Mouse (Mus musculus) midbrain, embryonic 15.5 days (tissue): Measurements from ENCODE around the gene Ins2. TPM values are rescaled to one million over a fixed set of nuclear protein-coding genes. Genes with fewer than 3 reads are reported as not detected.

Experiments
- ATAC-seq: fragments of 200-750 bp; cut with Nextera tagmentation; replicated peaks from 2 replicates; pipeline ENCODE4 v1.8.0; 2017; ENCODE audit warnings: moderate TSS enrichment
- H3K27ac ChIP-seq: fragments of 300-500 bp; sonication (generic); 2 replicates; pipeline ENCODE4 v1.5.1; 2015; ENCODE audit warnings: mild to moderate bottlenecking, inconsistent platforms
- H3K27me3 ChIP-seq: fragments of 300-500 bp; sonication (generic); replicated peaks from 2 replicates; pipeline ENCODE4 v1.6.1; 2015; ENCODE audit warnings: inconsistent platforms
- H3K36me3 ChIP-seq: fragments of 300-500 bp; sonication (generic); replicated peaks from 2 replicates; pipeline ENCODE4 v1.6.1; 2015; ENCODE audit warnings: inconsistent platforms
- H3K4me1 ChIP-seq: fragments of 300-500 bp; sonication (generic); 2 replicates; pipeline ENCODE4 v1.6.1; 2015; ENCODE audit warnings: inconsistent platforms
- H3K4me2 ChIP-seq: fragments of 300-500 bp; sonication (generic); 2 replicates; pipeline ENCODE4 v1.6.1; 2015; ENCODE audit warnings: inconsistent platforms, mild to moderate bottlenecking, moderate library complexity
- H3K4me3 ChIP-seq: fragments of 300-500 bp; sonication (generic); 2 replicates; pipeline ENCODE4 v1.5.1; 2015; ENCODE audit warnings: mild to moderate bottlenecking, inconsistent platforms
- H3K9ac ChIP-seq: fragments of 300-500 bp; sonication (generic); 2 replicates; pipeline ENCODE4 v1.6.1; 2015; ENCODE audit warnings: mild to moderate bottlenecking, inconsistent platforms
- H3K9me3 ChIP-seq: fragments of 300-500 bp; sonication (generic); 2 replicates; pipeline ENCODE4 v1.6.1; 2016; ENCODE audit warnings: inconsistent platforms
- WGBS: fragments of 180-500 bp; shearing (Covaris S2); methylation state at CpG from one replicate; pipeline ENCODE4 v1.1.7; 2015; ENCODE audit warnings: mixed read lengths; 5-methylcytosine and 5-hydroxymethylcytosine counted together
- polyA plus RNA-seq: library from polyadenylated mRNA; unstranded; fragments of >200 nt; fragmentation: Nextera tagmentation; extraction: Ambion mirVana; gene quantifications from 2 replicates; pipeline ENCODE4 v1.2.1, GENCODE M21; 2015

Gene Ins2
- polyA plus RNA-seq, 1 experiment from 2014 or later: 0.40 TPM

DNA sequence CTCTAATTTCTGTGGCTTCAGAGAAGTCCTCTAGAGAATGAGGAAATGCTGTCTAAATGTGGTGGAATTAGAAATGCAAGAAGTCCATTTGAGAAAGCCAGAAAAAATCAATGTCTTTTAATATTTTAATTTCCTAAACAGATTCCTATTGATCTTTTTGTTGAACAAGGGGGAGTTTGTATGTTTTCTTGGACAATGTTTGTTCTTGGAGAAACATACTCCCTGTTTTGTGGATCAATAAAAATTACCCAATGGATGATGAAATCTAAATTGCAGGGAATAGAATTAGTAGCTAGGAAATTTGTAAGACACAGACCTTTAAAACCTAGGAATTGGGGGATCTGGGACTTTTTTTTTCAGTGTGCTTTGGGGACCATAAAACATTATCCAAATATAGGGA lies 81.4 kb downstream of the Ins2 start:
- Histone ChIP-seq H3K9me3 (no peaks in the 10 kb centered on the region), H3K4me2 (no peak overlapping the region), H3K9ac (no peak overlapping the region), H3K4me3 (no peak overlapping the region), H3K27ac (no peak overlapping the region), H3K36me3 (no peaks in the 10 kb centered on the region), H3K4me1 (peaks cover 35% of the 10 kb centered on the region), H3K27me3 (peaks cover 98% of the 10 kb centered on the region)
- no peak for ATAC-seq

DNA sequence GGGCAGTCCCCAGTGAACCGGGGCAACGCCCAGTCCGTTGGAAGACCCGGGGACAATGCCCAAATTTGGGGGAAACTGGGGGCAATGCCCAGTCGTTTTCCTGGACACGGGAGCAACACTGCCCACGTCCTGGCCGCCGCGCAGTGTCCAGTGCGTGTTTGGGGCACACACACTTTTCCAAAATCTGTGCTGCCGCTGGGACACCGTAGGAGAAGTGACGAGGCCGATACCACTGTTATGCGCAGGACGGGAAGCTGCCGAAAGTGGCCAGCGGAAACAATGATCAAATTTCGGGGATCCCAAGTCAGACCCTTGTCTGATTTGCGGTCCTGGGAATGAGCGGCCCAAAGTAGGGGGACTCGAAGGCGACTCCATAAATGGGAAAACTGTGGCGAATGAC lies 82.1 kb downstream of the Ins2 start:
- H3K9me3 ChIP-seq: no peaks in the 10 kb centered on the region
- H3K4me3 ChIP-seq: peak overlapping the region; percentile 19; the same call in 1 of the 2 replicates
- H3K36me3 ChIP-seq: no peaks in the 10 kb centered on the region
- ATAC-seq: no peak
- H3K27ac ChIP-seq: no peak overlapping the region
- H3K4me2 ChIP-seq: peak overlapping the region; percentile 35; the same call in 1 of the 2 replicates
- peaks cover 35% of the 10 kb centered on the region for H3K4me1 ChIP-seq
- 1% methylated on average over 25 of the region's 25 CpGs for WGBS
- no peak overlapping the region for H3K9ac ChIP-seq
- H3K27me3 ChIP-seq: peaks cover 98% of the 10 kb centered on the region

DNA sequence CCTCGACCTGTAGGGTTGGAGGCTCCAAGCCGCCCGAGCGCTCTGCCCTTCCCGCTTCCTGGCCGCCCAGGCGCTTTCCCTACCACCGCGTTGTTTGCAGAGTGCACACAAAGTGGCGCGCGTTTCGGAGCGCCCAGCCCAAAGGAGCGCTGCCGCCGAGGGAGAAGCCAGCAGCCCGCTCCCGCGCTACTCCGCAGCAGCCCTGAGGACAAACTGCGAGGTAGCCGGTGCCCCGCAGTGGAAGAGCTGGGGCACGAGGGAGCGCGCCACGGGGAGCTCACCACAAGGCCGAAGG lies 82.6 kb downstream of the Ins2 start:
- Histone ChIP-seq H3K27me3 (peaks cover 98% of the 10 kb centered on the region), H3K27ac (no peak overlapping the region), H3K4me1 (peaks cover 35% of the 10 kb centered on the region), H3K4me3 (peak overlapping the region; percentile 19; the same call in 1 of the 2 replicates), H3K9me3 (no peaks in the 10 kb centered on the region), H3K36me3 (no peaks in the 10 kb centered on the region), H3K4me2 (peak overlapping the region; percentile 35), H3K9ac (no peak overlapping the region)
- WGBS: under 1% methylated on average over 29 of the region's 29 CpGs
- no peak for ATAC-seq

- no peaks in the 10 kb centered on the region for H3K9me3 ChIP-seq
- H3K9ac ChIP-seq: no peak overlapping the region
- no peak for ATAC-seq
- peak overlapping the region; percentile 26 for H3K4me3 ChIP-seq
- peaks cover 98% of the 10 kb centered on the region for H3K27me3 ChIP-seq
- whole genome bisulfite sequencing: under 1% methylated on average over 41 of the region's 43 CpGs
- H3K36me3 ChIP-seq: no peaks in the 10 kb centered on the region
- no peak overlapping the region for H3K27ac ChIP-seq
- peak overlapping the region; percentile 43 for H3K4me2 ChIP-seq
- H3K4me1 ChIP-seq: peaks cover 35% of the 10 kb centered on the region
These were observed 83.2 kb downstream of the Ins2 start for GRCm38 (mm10) chr7:142659767-142660650.

- Histone ChIP-seq H3K4me2 (peak overlapping the region; percentile 43), H3K4me1 (peaks cover 35% of the 10 kb centered on the region), H3K36me3 (no peaks in the 10 kb centered on the region), H3K4me3 (peak overlapping the region; percentile 26), H3K9ac (no peak overlapping the region), H3K27me3 (peaks cover 98% of the 10 kb centered on the region), H3K27ac (no peak overlapping the region), H3K9me3 (no peaks in the 10 kb centered on the region)
- ATAC-seq: 0 out of 2 replicates have a peak, but pooled peaks have one; percentile 21
- 1% methylated on average over 64 of the region's 70 CpGs for WGBS
These were observed 84.0 kb downstream of the Ins2 start for GRCm38 (mm10) chr7:142659181-142659681.

DNA sequence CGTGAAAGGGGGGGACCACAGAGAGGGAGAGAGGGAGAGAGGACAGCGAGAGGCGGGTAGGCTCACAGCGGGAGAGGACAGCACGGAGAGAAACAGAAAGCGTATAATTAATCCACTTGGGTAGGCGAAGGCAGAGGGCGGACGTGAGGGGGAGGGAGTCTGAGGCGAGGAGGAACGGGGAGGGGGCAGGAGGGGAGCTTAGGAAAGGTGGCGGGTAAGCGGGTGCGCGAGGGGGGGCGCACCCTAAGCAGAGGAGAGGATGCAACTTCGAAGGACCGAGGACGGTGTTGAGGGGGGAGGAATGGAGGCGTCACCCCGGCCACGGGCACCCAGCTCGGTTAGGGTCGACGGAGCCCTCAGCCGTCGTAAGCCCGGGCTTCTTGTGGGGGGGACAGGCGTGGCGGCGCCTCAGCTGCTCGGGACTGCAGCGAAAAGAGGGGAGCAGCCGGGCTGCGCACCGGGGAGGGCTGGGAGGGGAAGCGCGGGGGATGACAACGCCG lies 84.5 kb downstream of the Ins2 start:
- Histone ChIP-seq H3K4me1 (peaks cover 33% of the 10 kb centered on the region), H3K4me3 (peak overlapping the region; percentile 26), H3K36me3 (no peaks in the 10 kb centered on the region), H3K9me3 (no peaks in the 10 kb centered on the region), H3K9ac (no peak overlapping the region), H3K4me2 (peak overlapping the region; percentile 43), H3K27ac (no peak overlapping the region), H3K27me3 (peaks cover 98% of the 10 kb centered on the region)
- 0 out of 2 replicates have a peak, but pooled peaks have one; percentile 19 for ATAC-seq
- under 1% methylated on average over 38 of the region's 40 CpGs for WGBS

- Histone ChIP-seq H3K27me3 (peaks cover 96% of the 10 kb centered on the region), H3K4me3 (peak overlapping the region; percentile 26), H3K27ac (no peak overlapping the region), H3K9me3 (no peaks in the 10 kb centered on the region), H3K4me2 (peak overlapping the region; percentile 43), H3K9ac (no peak overlapping the region), H3K36me3 (no peaks in the 10 kb centered on the region), H3K4me1 (peaks cover 33% of the 10 kb centered on the region)
- WGBS: 1% methylated on average over 34 of the region's 34 CpGs
- no peak for ATAC-seq
These were observed 85.2 kb downstream of the Ins2 start for GRCm38 (mm10) chr7:142657821-142658614.

- Histone ChIP-seq H3K4me1 (peaks cover 33% of the 10 kb centered on the region), H3K4me3 (no peak overlapping the region), H3K9me3 (no peaks in the 10 kb centered on the region), H3K27ac (no peak overlapping the region), H3K36me3 (no peaks in the 10 kb centered on the region), H3K9ac (no peak overlapping the region), H3K4me2 (no peak overlapping the region), H3K27me3 (peaks cover 96% of the 10 kb centered on the region)
- ATAC-seq: no peak
- 7% methylated on average over 7 of the region's 9 CpGs for WGBS
These were observed 85.8 kb downstream of the Ins2 start for GRCm38 (mm10) chr7:142657341-142657791.

DNA sequence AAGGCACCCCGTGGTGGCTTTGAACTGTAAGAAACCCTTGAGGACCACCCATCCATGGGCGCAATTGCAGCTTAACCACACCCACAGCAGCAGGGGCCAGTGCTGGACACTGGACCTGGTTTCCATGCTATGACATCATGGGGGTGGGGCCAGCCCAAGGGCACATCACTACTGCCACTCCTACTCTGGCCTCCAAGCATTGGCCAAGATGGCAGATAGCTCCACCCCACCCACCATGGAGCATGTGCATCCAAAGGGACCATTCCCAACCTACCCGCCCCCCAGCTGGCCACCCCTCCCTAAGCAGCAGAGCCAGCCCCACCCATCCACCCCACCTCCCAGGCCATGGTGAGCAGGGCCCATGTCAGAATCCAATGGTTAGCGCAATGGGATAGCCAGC lies 87.1 kb downstream of the Ins2 start:
- Histone ChIP-seq H3K27ac (no peak overlapping the region), H3K36me3 (no peaks in the 10 kb centered on the region), H3K4me3 (no peak overlapping the region), H3K9ac (no peak overlapping the region), H3K27me3 (peaks cover 86% of the 10 kb centered on the region), H3K9me3 (no peaks in the 10 kb centered on the region), H3K4me2 (no peak overlapping the region), H3K4me1 (peaks cover 33% of the 10 kb centered on the region)
- ATAC-seq: no peak
- 27% methylated on average over 4 of the region's 4 CpGs for WGBS

GRCm38 (mm10) chr7:142655633-142656032 lies 87.5 kb downstream of the Ins2 start:
- peaks cover 29% of the 10 kb centered on the region for H3K4me1 ChIP-seq
- H3K9me3 ChIP-seq: no peaks in the 10 kb centered on the region
- ATAC-seq: no peak
- H3K9ac ChIP-seq: no peak overlapping the region
- H3K4me2 ChIP-seq: no peak overlapping the region
- no peak overlapping the region for H3K27ac ChIP-seq
- no peak overlapping the region for H3K4me3 ChIP-seq
- WGBS: 7% methylated on average over 11 of the region's 11 CpGs
- H3K27me3 ChIP-seq: peaks cover 82% of the 10 kb centered on the region
- no peaks in the 10 kb centered on the region for H3K36me3 ChIP-seq

- no peaks in the 10 kb centered on the region for H3K36me3 ChIP-seq
- ATAC-seq: no peak
- peaks cover 12% of the 10 kb centered on the region for H3K4me1 ChIP-seq
- H3K4me2 ChIP-seq: no peak overlapping the region
- no peak overlapping the region for H3K9ac ChIP-seq
- no peak overlapping the region for H3K27ac ChIP-seq
- 11% methylated on average over 18 of the region's 18 CpGs for WGBS
- no peak overlapping the region for H3K4me3 ChIP-seq
- peaks cover 63% of the 10 kb centered on the region for H3K27me3 ChIP-seq
- no peaks in the 10 kb centered on the region for H3K9me3 ChIP-seq
These were observed 89.5 kb downstream of the Ins2 start for GRCm38 (mm10) chr7:142653726-142654125.

DNA sequence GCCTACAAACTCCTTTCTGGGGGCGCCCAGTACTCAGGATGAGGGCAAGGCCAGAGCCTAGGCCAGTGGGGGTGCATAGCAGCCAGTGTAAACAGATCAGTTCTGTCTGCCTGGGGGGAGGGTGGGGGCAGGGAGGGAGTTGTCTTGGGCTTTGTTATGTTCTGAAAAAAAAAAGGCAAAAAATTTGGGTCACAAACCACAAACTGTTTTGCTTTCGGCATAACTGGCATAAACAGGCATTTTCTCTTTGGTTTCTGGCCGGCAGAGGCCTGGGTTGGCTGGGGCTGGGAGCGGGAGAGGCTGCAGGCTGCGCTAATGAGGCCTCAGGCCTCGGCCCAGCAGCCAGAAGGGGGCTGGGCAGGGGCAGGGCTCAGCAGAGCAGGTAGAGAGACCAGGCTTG lies 96.5 kb downstream of the Ins2 start:
- Histone ChIP-seq H3K36me3 (no peaks in the 10 kb centered on the region), H3K9me3 (no peaks in the 10 kb centered on the region), H3K4me3 (no peak overlapping the region), H3K9ac (no peak overlapping the region), H3K27me3 (no peaks in the 10 kb centered on the region; the same call in 1 of the 2 replicates), H3K4me1 (no peaks in the 10 kb centered on the region), H3K4me2 (no peak overlapping the region), H3K27ac (no peak overlapping the region)
- 26% methylated on average over 6 of the region's 6 CpGs for WGBS
- no peak for ATAC-seq
